Mouse (Mus musculus) lung, embryonic 16.5 days (tissue): ENCODE measurements around the gene Micu1. TPM values are rescaled to one million over a fixed set of nuclear protein-coding genes. Genes with fewer than 3 reads are reported as not detected.
A peak's percentile ranks its signal among the peaks of the same experiment; 100 is the strongest.
"Not testable (repeated sequence)": the region's sequence is repeated elsewhere in the genome, so short reads cannot be mapped to it uniquely, and the experiment has no call there.

Experiments used
- ATAC-seq: fragments of 200-750 bp; cut with Nextera tagmentation; 2 replicates; pipeline ENCODE4 v1.8.0; 2017; ENCODE audit warnings: low read depth, mild to moderate bottlenecking, moderate library complexity
- H3K27ac ChIP-seq: fragments of 300-500 bp; sonication (generic); 2 replicates; pipeline ENCODE4 v1.5.1; 2014; ENCODE audit warnings: mild to moderate bottlenecking, control low read depth, low read length
- H3K27me3 ChIP-seq: fragments of 300-500 bp; sonication (generic); 2 replicates; pipeline ENCODE4 v1.6.1; 2014; ENCODE audit warnings: low read depth, low read length, mixed read lengths; ENCODE audit not compliant: control insufficient read depth, insufficient read depth
- H3K36me3 ChIP-seq: fragments of 300-500 bp; sonication (generic); 2 replicates; pipeline ENCODE4 v1.6.1; 2014; ENCODE audit warnings: low read length; ENCODE audit not compliant: control insufficient read depth, insufficient read depth
- H3K4me1 ChIP-seq: fragments of 300-500 bp; sonication (generic); replicated peaks from 2 replicates; pipeline ENCODE4 v1.6.1; 2014; ENCODE audit warnings: low read length, mixed read lengths; ENCODE audit not compliant: control insufficient read depth, insufficient read depth
- H3K4me2 ChIP-seq: fragments of 300-500 bp; sonication (generic); 2 replicates; pipeline ENCODE4 v1.6.1; 2014; ENCODE audit warnings: low read depth, low read length, control low read depth
- H3K4me3 ChIP-seq: fragments of 300-500 bp; sonication (generic); 2 replicates; pipeline ENCODE4 v1.5.1; 2014; ENCODE audit warnings: mild to moderate bottlenecking, low read length, control low read depth
- H3K9ac ChIP-seq: fragments of 300-500 bp; sonication (generic); 2 replicates; pipeline ENCODE4 v1.6.1; 2014; ENCODE audit warnings: low read length, control low read depth
- H3K9me3 ChIP-seq: fragments of 300-500 bp; sonication (generic); 2 replicates; pipeline ENCODE4 v1.6.1; 2016; ENCODE audit warnings: low read length; ENCODE audit not compliant: control insufficient read depth
- WGBS: fragments of 180-500 bp; shearing (Covaris S2); extraction: QIAGEN DNeasy Blood & Tissue Kit; methylation state at CpG from one replicate; pipeline ENCODE4 v1.1.7; 2014; 5-methylcytosine and 5-hydroxymethylcytosine counted together
- polyA plus RNA-seq: library from polyadenylated mRNA; unstranded; fragments of >200 nt; fragmentation: Nextera tagmentation; extraction: Ambion mirVana; gene quantifications from 2 replicates; pipeline ENCODE4 v1.2.1, GENCODE M21; 2015

Gene Micu1
- polyA plus RNA-seq: 68.8 and 69.1 TPM in 2 replicates

DNA sequence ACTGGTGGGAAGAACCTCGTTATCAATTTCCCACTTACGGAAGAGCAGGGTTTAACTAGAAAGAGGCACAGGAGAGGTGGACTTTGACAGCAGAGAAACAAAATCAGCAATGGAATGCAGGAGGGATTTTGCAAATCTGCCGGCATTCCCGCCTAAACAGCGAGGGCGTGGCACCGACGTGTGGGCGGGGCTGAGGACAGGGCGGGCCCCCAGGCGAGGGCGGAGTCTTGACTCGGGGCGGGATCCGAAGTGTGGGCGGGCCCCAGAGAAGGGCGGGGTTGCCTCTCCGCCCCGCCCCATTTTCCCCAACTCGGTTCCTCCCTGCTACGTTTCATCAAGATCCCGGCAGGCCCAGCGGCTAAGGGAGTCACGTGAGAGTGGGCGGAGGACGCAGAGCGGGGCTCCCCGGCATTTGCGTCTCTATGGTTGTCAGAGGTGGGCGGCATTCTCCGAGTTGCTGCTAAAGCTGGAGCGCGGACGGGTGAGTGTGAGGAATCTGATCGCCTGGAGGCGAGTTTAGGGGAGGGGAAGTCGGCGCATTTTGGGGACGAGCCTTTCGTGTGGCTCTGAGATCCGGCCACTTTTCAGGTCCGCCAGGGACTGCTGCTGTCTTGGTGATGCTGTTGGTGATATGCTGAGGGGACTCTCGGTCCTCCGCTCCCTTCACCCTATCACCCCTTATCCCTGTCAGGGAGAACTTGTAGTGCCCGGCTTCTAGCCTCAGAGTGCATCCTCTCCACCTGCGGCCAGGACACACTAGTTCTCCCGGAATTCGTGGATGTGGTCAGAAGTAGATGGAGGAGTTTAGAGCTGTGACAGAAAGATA, at the start of gene Micu1:
Gene Micu1, plus strand, starts transcription at position 271 of the 826 bp plus-strand sequence.
- peak within 1 kb of the TSS; percentile 73 for H3K4me2 ChIP-seq
- peak within 1 kb of the TSS; percentile 86 for H3K9ac ChIP-seq
- H3K4me3 ChIP-seq: peak within 1 kb of the TSS; percentile 64
- peak within 1 kb of the TSS; percentile 68 for H3K27ac ChIP-seq
- peak; percentile 99 for ATAC-seq
- WGBS: under 1% methylated on average over 48 of the region's 48 CpGs
- H3K27me3 ChIP-seq: no peaks in the 10 kb centered on the region
- H3K36me3 ChIP-seq: no peaks in the 10 kb centered on the region
- no peaks in the 10 kb centered on the region for H3K9me3 ChIP-seq
- peaks cover 11% of the 10 kb centered on the region; the same call in 1 of the 2 replicates for H3K4me1 ChIP-seq

GRCm38 (mm10) chr10:59656799-59657198, 45.5 kb upstream of the Micu1 start:
- Histone ChIP-seq H3K4me3 (no peak overlapping the region), H3K9me3 (peaks cover 7% of the 10 kb centered on the region; the same call in 1 of the 2 replicates), H3K36me3 (no peaks in the 10 kb centered on the region), H3K4me1 (no peaks in the 10 kb centered on the region), H3K9ac (no peak overlapping the region), H3K27ac (no peak overlapping the region), H3K4me2 (no peak overlapping the region), H3K27me3 (no peaks in the 10 kb centered on the region)
- ATAC-seq: no peak
- 72% methylated on average over 13 of the region's 13 CpGs for WGBS

- Histone ChIP-seq H3K36me3 (no peaks in the 10 kb centered on the region), H3K27me3 (no peaks in the 10 kb centered on the region), H3K27ac (no peak overlapping the region), H3K4me3 (no peak overlapping the region), H3K4me1 (peaks cover 15% of the 10 kb centered on the region), H3K9ac (no peak overlapping the region), H3K4me2 (no peak overlapping the region), H3K9me3 (peaks cover 7% of the 10 kb centered on the region; the same call in 1 of the 2 replicates)
- WGBS: 79% methylated on average over 2 of the region's 2 CpGs
- ATAC-seq: no peak
Measured at GRCm38 (mm10) chr10:59664765-59665164, 37.5 kb upstream of the Micu1 start.

- no peak overlapping the region for H3K27ac ChIP-seq
- no peak overlapping the region for H3K9ac ChIP-seq
- H3K36me3 ChIP-seq: no peaks in the 10 kb centered on the region
- H3K9me3 ChIP-seq: peaks cover under 1% of the 10 kb centered on the region; the same call in 1 of the 2 replicates
- no peak for ATAC-seq
- peaks cover 15% of the 10 kb centered on the region for H3K4me1 ChIP-seq
- H3K27me3 ChIP-seq: no peaks in the 10 kb centered on the region
- no peak overlapping the region for H3K4me3 ChIP-seq
- no peak overlapping the region for H3K4me2 ChIP-seq
- 72% methylated on average over 13 of the region's 13 CpGs for WGBS
Measured at GRCm38 (mm10) chr10:59665503-59666291, 36.6 kb upstream of the Micu1 start.

- no peak overlapping the region for H3K9ac ChIP-seq
- H3K9me3 ChIP-seq: no peaks in the 10 kb centered on the region
- H3K27ac ChIP-seq: peak overlapping the region; percentile 68
- WGBS: 29% methylated on average over 6 of the region's 6 CpGs
- peak; percentile 87 for ATAC-seq
- H3K4me1 ChIP-seq: peaks cover 15% of the 10 kb centered on the region
- no peaks in the 10 kb centered on the region for H3K36me3 ChIP-seq
- no peak overlapping the region for H3K4me3 ChIP-seq
- no peak overlapping the region for H3K4me2 ChIP-seq
- no peaks in the 10 kb centered on the region for H3K27me3 ChIP-seq
Measured at GRCm38 (mm10) chr10:59667377-59667776, 34.9 kb upstream of the Micu1 start.

DNA sequence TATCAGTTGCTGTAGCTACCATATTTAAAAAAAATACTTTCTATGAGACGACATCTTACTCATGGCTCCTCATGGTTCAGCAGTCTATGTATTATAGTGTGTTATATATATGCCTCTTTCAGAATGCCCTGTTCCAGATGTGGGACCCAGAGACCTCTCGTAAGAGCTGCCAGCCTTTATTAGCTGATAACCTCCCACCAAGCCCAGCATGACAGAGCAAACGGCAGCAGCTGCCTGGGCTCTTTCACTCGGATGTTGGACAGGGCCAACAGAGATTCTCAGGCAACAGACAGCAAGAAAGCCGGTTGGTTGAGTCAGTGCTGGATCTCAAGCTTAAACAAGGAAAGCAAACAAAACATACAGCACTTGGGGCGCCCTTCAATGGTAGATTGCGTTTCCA, 33.8 kb upstream of the Micu1 start:
- H3K9ac ChIP-seq: no peak overlapping the region
- peaks cover 15% of the 10 kb centered on the region for H3K4me1 ChIP-seq
- ATAC-seq: no peak
- H3K27me3 ChIP-seq: no peaks in the 10 kb centered on the region
- H3K36me3 ChIP-seq: no peaks in the 10 kb centered on the region
- no peaks in the 10 kb centered on the region for H3K9me3 ChIP-seq
- 47% methylated on average over 7 of the region's 7 CpGs for WGBS
- no peak overlapping the region for H3K27ac ChIP-seq
- H3K4me2 ChIP-seq: no peak overlapping the region
- no peak overlapping the region for H3K4me3 ChIP-seq

- Histone ChIP-seq H3K27ac (no peak overlapping the region), H3K9ac (no peak overlapping the region), H3K9me3 (peaks cover 4% of the 10 kb centered on the region; the same call in 1 of the 2 replicates), H3K4me1 (no peaks in the 10 kb centered on the region), H3K27me3 (no peaks in the 10 kb centered on the region), H3K4me2 (no peak overlapping the region), H3K4me3 (no peak overlapping the region), H3K36me3 (no peaks in the 10 kb centered on the region)
- WGBS: 75% methylated on average over 1 of the region's 1 CpGs
- no peak for ATAC-seq
Measured at GRCm38 (mm10) chr10:59677836-59678235, 24.4 kb upstream of the Micu1 start.

DNA sequence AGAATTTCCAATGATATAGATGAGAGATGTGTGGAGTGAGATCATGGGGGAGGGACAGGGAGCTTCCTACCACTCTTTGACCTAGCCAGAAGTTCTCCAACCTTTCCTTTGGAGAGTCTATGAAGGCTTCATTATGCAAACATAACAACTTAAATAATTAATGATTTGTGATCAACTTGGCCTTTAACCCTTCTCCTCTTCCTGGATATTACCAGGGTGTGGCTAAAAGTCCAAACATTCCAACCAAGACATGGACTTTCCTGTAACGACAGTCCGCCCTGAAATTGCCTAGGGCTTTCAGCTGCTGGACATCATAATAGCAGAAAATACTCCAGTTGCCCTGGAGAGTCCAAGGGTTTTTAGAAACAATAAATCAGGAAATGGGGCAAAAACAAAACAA, 23.1 kb upstream of the Micu1 start:
- Histone ChIP-seq H3K4me3 (no peak overlapping the region), H3K4me1 (no peaks in the 10 kb centered on the region), H3K27ac (no peak overlapping the region), H3K27me3 (no peaks in the 10 kb centered on the region), H3K36me3 (no peaks in the 10 kb centered on the region), H3K4me2 (no peak overlapping the region), H3K9me3 (peaks cover 4% of the 10 kb centered on the region; the same call in 1 of the 2 replicates), H3K9ac (no peak overlapping the region)
- 66% methylated on average over 2 of the region's 2 CpGs for WGBS
- no peak for ATAC-seq

DNA sequence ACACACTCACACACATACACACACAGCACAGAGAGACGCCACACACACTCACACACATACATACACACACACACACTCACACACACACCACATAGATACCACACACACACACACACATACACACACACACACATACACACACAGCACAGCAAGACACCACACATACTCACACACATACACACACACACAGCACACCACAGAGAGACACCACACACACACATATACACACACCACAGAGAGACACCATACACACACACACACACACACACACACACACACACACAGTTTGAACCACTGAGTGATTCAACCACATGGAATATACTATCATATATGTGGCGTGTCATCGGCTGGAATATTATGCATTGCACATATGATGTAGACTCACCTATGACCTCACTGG, 16.7 kb upstream of the Micu1 start:
- H3K4me3 ChIP-seq, ATAC-seq, H3K9ac ChIP-seq, H3K27me3 ChIP-seq, H3K4me1 ChIP-seq, H3K4me2 ChIP-seq, H3K36me3 ChIP-seq, H3K27ac ChIP-seq, H3K9me3 ChIP-seq: not testable (repeated sequence)
- WGBS: 78% methylated on average over 3 of the region's 3 CpGs
